Mouse (Mus musculus) urinary bladder, postnatal 14 days (tissue): ENCODE measurements around the gene Zdhhc7.
A peak's percentile ranks its signal among the peaks of the same experiment; 100 is the strongest.

ENCODE experiments used
- DNase-seq: peaks from one replicate; pipeline ENCODE4 v3.0.0; 2021; ENCODE audit warnings: low spot score

Gene Zdhhc7

DNA sequence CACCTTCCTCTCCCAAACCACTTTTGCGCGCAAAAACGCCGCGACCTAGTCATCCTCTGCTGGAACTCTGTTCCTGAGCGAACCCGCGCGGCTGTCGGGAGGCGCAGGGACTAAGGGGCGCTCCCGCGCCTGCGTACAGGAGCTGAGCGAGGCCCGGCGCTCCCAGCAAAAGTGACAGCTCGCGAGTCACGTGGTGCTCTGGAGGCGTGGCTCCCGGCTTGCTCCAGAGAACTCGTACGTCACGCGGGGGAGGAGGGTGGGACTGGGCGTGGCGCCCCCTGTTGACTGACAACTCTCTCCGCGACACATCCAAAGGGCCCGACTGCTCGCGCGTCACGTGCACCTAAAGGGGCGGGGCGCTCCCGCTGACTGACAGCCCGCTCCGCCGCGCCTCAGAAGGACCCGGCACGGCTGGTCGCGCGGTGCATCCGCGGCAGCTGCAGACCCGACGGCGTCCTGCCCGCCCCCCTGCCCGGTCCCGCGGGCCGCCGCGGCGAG, 12.5 kb upstream of the Zdhhc7 start, which contains the start of gene 6430548M08Rik:
6430548M08Rik (plus strand) TSS at position 395 of the 498 bp plus-strand sequence.
- DNase-seq: peak; percentile 100

DNA sequence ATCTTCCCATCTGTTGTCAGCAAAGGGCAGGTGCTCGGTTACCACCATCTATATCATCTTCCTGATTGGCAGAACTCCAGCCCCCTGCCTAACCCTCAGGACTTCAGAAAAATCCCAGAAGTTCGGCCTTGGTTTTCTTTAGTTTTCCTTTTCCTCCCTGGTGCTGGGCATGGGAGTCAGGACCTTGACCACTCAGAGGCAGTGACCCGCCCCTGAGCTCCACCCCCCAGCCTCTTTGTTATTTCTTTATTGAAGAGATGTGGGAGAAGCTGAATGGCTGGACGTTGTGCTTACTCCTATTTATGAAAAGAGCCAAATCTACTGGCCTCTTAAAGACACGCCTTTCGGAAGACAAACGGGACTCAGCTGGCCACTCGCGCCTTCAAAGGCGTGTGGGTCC, 12.0 kb upstream of the Zdhhc7 start:
- peak; percentile 63 for DNase-seq

DNA sequence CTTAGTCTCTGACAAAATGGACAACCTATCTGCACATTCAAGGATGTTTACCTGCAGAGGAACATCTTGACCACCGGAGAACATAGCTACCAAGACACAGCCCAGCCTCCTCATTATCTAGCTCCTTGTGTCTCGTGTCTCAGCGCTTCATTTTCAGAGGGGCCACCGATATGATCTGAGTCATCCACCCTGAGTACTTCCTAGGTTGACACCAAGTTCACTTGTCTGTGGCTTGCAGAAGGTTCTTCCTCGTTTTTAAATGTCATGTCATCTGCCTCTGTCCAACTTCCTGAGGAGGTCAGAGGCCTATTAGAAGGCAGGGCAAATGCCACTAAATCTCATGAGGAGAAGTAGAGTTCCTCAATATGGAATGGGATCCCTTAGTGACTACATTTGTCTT, 11.3 kb upstream of the Zdhhc7 start:
- no peak for DNase-seq

DNA sequence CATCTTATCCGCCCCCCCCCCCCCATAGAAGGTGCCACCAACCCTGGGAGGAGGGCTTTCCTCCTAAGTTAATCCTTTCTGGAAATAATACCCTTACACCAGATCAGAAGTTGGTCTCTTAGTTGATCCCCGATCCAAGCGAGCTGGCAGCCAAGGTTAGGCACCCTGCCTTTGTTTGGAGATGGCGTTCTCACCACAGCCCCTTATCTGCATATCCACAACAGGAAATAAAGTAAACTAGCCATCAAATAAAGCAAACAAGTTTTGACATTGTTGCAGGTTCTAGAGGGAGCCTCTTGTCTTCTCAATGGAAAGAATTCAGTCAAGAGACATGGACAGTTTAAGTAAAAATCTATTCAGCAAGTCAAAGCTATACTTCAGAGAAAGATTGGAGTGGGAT, 10.1 kb upstream of the Zdhhc7 start:
- no peak for DNase-seq

DNA sequence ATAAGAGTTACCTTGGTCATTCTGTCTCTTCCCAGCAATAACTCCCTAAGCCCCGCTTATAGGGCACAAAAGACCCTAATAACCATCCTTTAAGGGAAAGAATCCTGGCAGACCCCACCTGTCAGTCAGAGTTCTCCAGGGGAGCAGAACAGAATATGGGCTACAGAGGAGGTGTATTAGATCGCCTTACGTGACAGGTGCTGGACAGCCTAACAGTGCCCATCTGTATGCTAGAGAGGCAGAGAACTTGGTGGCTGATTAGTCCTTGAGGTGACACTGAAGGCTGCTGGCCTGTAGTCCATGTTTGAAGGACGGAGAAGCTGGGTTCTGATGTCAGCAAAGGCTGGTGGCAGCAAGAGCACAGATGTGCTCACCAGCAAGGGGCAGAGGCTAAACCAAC, 9.7 kb upstream of the Zdhhc7 start:
- no peak for DNase-seq

DNA sequence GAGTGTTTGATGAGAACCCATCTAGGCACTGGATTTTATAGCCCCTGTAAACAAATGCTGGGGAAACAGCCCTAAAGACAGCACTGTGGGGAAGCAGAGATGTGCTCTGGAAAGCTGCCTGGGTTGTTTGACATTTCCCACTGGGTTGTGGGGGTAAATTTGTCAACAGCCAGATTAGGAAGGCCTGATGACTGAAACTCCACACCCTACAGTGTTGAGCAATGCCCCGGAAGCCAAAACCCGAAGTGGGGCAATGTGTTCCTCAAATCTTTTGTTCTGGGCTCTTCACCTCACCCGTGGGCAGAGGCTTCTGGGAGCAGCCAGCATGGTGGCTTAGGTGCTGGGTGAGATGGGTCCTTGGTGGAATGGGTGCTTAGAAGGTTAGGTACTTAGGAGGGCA, 7.9 kb upstream of the Zdhhc7 start:
- DNase-seq: peak; percentile 33

DNA sequence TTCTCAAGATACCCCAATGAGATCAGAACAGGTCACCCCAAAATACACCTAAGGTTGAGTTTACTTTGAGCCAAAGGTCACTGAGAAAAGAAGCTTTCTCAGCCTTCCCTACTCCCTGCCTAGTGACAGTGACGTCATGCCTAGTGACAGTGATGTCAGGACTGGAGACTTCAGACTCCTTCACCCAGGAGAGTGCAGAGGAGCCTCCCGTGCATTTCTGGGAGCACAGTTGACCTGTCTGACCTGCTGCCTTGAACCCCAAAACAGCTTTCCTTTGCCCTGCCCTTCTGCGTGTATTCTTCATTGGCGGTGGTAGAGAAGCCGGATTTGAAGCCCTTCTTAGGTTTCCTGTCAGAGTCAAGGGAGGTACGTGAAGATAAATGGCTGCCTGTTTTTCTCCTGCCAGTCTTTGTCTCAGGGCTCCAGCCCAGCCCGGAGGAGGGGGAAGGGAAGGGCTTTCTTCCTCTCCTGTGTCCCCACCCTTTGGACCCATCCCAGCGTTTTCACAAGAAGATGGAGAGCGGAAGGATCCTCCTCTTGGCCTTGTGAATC, 3.5 kb upstream of the Zdhhc7 start:
- DNase-seq: peak; percentile 83

DNA sequence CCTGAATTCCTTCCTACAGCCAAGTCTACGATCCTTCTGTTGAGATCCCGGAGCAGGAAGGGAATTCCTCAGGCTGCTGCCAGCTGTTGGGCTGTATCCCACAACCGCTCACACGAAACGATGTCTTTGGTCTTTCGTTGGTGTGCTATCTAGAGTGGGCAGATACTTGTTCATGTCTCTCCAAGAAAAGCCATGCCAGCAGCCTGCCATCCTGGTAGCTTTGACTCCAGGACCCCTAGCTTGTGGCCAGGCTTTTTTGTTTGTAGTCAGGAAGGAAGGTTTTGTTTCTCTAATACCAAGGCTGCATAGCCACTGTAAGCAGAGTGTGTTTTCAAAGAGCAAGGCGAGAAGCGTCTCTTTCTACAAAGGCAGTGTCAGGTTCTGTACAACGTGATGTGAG, 2.6 kb upstream of the Zdhhc7 start:
- DNase-seq: no peak

DNA sequence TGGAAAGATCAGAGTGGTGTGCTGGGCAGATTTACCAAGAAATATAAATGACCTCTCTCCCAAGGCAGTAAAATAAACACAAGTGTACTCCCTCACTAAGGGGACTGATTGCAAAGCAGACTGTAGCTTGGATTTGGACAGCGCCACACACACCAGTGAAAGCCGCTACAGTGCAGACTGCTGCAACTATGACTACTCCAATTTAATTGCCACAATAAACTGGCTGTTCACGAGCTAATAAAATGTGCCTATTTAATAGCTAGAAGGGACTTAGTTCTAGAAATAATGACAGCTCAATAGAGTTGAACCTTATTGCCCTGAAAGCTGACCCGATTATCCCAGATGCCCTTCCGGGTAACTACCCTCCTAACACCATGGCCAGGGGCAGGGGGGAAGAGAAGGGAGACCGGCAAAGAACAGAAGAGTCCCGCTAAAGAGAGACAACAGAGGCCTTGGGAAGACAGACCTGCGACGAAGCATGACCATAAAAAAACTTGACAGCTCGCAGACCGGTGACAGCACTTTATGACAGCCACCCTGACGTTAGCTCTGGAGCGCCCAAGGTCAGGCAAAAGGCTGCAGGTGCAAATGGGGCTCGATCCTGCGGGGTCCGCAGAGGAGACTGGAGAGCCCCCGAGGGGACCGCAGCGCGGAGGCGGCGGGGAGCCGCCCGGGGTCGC, 754 bp downstream of the Zdhhc7 start:
- DNase-seq: no peak

DNA sequence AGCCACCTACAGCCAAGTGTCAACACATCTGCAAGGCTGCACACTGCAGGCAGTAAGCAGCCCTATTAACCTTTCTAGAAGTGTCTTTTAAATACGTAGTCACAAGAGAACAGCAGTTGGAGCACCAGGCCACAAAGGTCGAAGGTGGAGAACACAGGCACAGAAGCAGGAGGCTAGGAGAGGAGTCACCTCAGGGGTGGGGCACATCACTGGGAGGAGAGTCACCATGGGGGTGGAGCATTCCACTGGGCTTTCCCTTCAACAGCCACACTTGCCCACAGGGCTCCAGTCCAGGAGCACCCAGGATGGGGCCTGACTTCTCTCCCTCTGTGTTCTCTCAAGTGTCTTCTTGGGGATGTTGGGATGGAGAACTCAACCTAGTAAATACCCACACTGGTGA, 4.8 kb downstream of the Zdhhc7 start:
- DNase-seq: no peak

DNA sequence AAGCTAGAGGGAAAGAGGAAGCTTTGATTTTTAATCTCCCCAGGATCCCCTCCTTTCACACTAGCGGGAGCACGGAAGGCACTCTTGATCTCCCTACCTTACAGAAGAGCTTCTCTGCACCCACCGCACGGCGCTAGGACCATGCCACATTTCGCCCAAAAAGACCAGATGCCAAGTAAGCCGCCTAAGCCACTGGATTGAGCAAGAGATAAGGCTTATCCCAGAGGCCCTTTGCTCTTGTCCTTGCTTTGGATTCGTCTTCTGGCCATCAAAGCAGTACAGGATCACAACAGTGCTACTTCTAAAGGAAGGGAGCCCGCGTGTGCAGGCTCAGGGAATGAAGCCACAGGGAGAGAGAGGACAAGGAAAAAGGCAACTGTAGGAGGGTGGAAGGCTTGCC, 6.5 kb downstream of the Zdhhc7 start:
- DNase-seq: no peak

DNA sequence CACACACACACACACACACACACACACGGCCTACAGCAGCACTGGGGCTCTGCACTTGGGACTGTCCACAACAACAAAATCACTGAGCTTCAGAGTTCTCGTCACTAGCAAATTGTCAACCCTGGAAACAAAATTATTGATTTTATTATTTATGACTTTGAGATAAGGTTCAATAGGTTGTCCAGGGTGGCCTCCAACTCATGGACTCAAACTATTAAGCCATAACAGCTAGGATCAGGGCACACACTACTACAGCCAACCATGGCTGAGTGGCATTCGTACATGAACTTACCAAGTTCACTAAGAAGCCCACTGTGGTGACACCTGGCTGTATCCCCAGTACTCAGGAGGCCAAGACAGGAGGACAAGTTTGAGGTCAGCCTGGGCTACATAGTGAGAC, 8.2 kb downstream of the Zdhhc7 start:
- no peak for DNase-seq

DNA sequence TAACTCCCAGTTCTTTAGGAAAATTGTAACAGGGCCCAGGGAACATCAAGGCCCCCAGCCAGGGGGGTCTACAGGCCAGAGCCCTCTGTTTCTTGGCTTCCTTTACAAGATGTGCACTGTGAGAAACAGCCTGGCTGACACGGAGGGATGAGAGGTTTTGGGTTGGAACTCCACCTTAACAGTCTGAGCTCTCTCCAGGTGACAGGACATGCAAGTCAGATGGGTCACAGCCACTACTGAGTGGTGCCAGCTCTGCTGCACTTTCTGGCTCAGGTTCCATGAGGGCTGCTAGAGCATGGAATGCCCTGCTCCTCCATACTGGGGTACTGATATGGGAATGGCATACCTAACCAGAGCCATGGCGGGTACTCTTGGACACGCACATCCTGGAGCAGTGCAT, 10.2 kb downstream of the Zdhhc7 start:
- no peak for DNase-seq

DNA sequence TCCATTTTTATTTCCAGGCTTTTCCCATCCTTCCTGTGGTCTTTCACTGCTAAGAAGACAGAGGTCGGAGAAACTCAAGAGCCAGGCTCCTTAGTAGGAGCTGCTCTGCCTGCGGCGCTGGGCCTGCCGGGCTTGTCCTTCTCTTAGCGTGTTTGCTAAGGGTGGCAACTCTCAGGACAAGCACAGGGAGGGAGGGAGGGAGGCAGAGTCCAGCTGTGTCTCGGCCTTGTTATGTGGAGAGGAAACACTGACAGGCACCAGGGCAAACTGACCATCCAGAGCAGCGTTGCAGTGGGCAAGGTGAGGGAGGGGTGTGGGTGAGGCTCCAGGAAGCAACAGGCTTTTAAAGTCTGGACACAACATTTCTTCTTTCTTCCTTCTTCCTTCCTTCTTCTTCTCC, 11.8 kb downstream of the Zdhhc7 start:
- DNase-seq: no peak

DNA sequence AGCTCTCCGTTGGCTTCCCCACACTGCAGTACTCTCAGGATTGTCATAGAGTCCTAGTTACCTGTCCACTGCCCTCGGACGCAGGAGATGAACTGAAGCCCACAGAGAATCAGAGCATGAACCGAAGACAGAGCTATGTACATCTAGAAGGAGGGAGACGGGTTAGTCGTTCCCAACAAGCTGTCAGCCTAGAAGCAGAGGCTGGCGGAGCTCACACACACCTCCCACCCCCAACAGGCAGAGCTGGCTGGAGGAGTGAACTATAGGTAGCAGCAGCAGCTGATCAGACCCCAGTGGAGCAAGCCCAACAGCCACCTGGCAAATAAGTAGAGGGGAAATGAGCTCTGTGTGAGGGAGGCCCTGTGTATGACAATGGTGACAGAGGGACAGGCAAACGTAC, 16.5 kb downstream of the Zdhhc7 start:
- no peak for DNase-seq

DNA sequence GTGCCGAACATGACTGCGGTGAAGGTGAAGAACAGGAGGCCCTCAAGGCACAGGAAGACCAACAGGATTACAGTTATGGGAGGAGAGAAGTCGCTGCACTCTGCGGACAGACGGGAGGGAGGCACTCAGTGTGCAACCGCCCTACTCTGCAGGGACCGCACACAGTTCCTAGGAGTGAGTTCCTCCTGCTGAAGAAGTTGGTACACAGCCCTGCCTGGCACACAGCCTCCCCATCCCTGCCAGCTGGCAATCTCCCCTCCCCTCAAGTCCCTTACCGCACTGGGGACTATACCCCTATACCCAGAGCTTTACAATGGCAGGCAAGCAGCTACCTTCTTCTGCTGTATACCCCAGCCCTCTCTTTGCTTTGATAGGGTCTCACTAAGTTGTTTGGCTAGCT, 18.0 kb downstream of the Zdhhc7 start:
- no peak for DNase-seq

DNA sequence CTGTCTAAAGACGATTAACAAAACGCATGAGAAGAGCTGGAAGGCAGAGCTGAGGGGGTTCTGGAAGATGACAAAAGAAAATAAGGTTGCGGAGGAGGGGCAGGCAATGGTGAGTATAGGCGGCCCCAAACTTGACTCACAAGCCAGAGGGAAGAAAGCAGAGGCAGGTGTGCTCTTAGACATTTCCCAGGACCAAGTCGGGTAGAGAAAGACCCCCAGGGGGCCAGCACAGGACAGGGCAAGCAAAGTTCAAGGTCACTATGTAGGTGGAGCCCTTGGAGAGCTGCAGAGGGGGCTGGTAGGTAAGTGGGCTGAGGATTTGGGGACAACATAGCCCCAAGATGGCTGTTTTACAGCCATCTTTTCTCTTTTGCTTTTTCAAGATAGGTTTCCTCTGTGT, 21.9 kb downstream of the Zdhhc7 start:
- no peak for DNase-seq

DNA sequence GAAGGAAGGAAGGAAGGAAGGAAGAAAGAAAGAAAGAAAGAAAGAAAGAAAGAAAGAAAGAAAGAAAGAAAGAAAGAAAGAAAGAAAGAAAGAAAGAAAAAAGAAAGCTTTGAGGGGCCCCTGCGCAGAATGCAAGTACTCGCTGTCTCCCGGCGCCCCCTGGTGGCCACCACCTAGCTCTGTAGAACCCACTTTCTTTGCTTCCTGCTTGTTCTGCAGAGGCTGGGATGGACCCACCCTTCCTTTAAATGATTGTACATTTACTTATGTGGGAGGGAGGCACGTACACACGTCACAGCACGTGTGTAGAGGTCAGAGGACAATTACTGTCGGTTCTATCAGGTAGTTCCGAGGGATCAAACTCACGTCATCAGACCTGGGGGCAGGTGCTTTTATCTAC, 23.2 kb downstream of the Zdhhc7 start:
- peak; percentile 86 for DNase-seq

DNA sequence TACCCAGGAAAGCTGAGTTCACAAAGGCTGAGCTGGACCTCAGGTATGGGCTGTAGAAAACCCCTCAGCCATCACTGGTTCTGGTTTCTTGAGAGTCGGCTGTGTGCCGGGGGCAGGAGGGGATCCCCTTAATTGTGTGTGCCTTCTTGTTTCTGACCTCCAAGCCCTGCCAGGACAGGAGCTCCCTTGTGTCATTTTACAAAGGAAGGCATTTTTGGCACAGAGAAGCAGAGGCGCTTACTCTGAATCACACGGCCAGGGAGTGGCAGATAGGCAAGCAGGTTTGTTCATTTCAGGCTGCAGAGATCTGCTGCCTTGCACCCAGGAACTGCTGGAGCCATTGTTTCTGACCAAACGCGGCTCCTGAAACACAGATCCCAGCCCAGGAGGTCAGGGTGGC, 25.9 kb downstream of the Zdhhc7 start:
- peak; percentile 28 for DNase-seq

DNA sequence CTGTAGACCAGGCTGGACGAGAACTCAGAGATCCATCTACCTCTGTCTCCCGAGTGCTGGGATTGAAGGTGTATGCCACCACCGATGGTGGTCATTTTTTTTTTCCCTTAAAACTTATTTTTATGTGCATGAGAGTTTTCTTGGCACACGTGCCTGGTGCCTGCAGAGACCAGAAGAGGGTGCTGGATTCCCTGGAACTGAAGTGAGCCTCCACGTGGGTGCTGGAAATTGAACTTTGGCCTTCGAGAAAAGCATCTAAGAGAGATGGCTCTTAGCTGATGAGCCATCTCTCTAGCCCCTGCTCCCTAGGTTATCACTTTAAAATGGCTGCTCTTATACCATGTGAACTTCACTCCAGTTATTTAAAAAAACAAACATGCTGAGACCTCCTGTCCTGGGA, 26.8 kb downstream of the Zdhhc7 start:
- no peak for DNase-seq

DNA sequence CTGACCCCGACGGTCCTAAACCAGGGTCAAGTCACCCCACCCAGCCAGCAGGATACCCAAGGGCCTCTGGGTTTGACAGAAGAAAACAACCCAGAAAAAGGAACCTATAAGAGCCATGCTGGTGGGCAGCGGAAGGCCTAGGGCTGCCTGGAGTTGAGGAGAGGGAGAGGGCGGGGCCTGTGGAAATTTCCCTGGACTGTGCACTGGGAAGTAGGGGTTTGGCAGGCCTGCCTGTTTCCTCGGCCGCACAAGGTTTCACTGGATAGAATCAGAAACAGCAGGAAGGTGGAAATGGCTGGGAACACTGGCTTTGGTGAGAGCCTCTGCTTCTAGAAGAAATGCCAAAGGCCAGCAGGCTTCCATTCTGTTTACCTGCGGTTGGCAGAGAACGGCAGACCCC, 28.5 kb downstream of the Zdhhc7 start:
- DNase-seq: peak; percentile 49

DNA sequence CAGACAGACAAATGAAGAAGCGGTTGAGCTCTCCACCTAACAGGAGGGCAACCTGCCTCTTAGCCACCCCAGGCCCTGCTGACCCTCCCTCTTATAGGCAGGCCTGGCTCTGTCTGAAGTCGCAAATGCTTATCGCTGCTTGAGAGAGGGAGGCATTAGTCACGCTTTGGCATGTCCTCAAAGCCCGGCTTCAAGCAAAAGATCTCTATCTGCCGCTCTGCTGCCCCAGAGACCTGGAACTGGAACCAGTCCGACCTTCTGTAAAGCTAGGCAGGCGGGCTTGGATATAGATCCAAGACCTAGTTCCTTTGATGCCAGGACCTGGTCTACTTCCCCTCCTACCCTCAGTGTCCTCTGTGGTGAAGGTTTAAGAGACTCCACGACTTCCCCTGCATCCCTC, 29.0 kb downstream of the Zdhhc7 start:
- peak; percentile 85 for DNase-seq

DNA sequence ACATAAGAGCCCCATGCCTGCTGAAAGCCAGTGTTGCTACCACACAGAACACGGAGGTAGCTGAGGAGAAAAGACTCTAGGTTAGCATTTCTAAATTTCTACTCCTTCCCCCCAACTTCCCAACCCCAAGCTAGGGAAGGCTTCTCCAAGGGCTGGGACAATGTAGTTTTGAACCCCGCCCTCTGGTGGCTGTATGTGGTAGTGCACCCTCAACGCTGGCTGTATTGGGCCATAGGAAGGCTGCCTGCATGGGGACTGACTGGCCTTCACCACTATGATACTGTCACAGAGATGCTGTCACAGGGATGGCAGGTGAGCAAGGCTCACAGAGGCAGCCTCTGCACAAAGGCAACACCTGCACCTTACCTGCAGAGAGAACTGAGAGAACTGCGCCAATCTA, 29.6 kb downstream of the Zdhhc7 start:
- DNase-seq: peak; percentile 84
